In genomic region chr15:80812840-80813239, GRCm38 (mm10) we compare ENCODE assay signal across 15 mouse cellular contexts.
DNase-seq lines count a peak whose midpoint lies in the region; ATAC-seq and TF ChIP-seq lines count a peak whose summit lies in the region.
"Had no signal": no experiment of that assay in that cellular context is flagged by ENCODE, and none has a peak within 500 bp of the region (broad histone marks: within the 10 kb centered on the region; RNA-seq: fewer than 3 reads in every experiment).

No protein-coding gene starts in this region.

- H3K27me3 ChIP-seq in intestine, postnatal 0 days (replicated peaks; ENCODE audit: control insufficient read depth, insufficient read depth, low read length), result no peaks in the 10 kb centered on the region
- no peaks in the 10 kb centered on the region for H3K27me3 ChIP-seq in intestine, embryonic 16.5 days (replicated peaks; ENCODE audit: control insufficient read depth, insufficient read depth, low read length)
- H3K27me3 ChIP-seq in kidney, embryonic 15.5 days, result no peaks in the 10 kb centered on the region
- no peaks in the 10 kb centered on the region for H3K27me3 ChIP-seq in forebrain, embryonic 14.5 days (replicated peaks; ENCODE audit: control insufficient read depth, insufficient read depth, low read length)
- H3K27me3 ChIP-seq: midbrain, embryonic 15.5 days; neural tube, embryonic 15.5 days had no signal

- no peaks in the 10 kb centered on the region for H3K9me3 ChIP-seq in intestine, postnatal 0 days (ENCODE audit: control insufficient read depth)
- H3K9me3 ChIP-seq in intestine, embryonic 16.5 days (ENCODE audit: control insufficient read depth, low read length), result no peaks in the 10 kb centered on the region
- H3K9me3 ChIP-seq in kidney, embryonic 15.5 days (replicated peaks), result no peaks in the 10 kb centered on the region
- H3K9me3 ChIP-seq in forebrain, embryonic 14.5 days (replicated peaks; ENCODE audit: control insufficient read depth, low read length), result no peaks in the 10 kb centered on the region
- H3K9me3 ChIP-seq: forebrain, embryonic 10.5 days; midbrain, embryonic 15.5 days; neural tube, embryonic 15.5 days had no signal

- TF ChIP-seq POLR2A in embryonic fibroblast, embryonic 13.5 days (IDR thresholded peaks at IDR 0.05; ENCODE audit: low read depth, low read length), result no peak

- no peak for ATAC-seq in intestine, postnatal 0 days
- ATAC-seq in intestine, embryonic 16.5 days, result no peak
- ATAC-seq in kidney, embryonic 15.5 days (replicated peaks; ENCODE audit: low FRiP score), result no peak
- ATAC-seq in forebrain, embryonic 14.5 days, result no peak
- ATAC-seq: hindbrain, embryonic 16.5 days; midbrain, embryonic 15.5 days had no signal

- H3K4me1 ChIP-seq in intestine, postnatal 0 days (replicated peaks; ENCODE audit: control insufficient read depth, insufficient read depth, low read length), result 0 out of 2 replicates have a peak, but pooled peaks cover 8% of the 10 kb centered on the region
- peaks cover 15% of the 10 kb centered on the region for H3K4me1 ChIP-seq in intestine, embryonic 16.5 days (ENCODE audit: control insufficient read depth, insufficient read depth, low read length)
- H3K4me1 ChIP-seq in embryonic fibroblast, embryonic 13.5 days (ENCODE audit: control insufficient read depth, insufficient read depth, low read length), result peaks cover 6% of the 10 kb centered on the region; the same call in 1 of the 2 replicates
- peaks cover 16% of the 10 kb centered on the region; the same call in 1 of the 2 replicates for H3K4me1 ChIP-seq in kidney, embryonic 15.5 days
- H3K4me1 ChIP-seq in forebrain, embryonic 14.5 days (ENCODE audit: control insufficient read depth, insufficient read depth, low read length), result no peaks in the 10 kb centered on the region
- H3K4me1 ChIP-seq: midbrain, embryonic 15.5 days had no signal

- H3K36me3 ChIP-seq in intestine, postnatal 0 days (ENCODE audit: control insufficient read depth, insufficient read depth), result no peaks in the 10 kb centered on the region
- H3K36me3 ChIP-seq in intestine, embryonic 16.5 days (ENCODE audit: control insufficient read depth, insufficient read depth, low read length), result no peaks in the 10 kb centered on the region
- no peaks in the 10 kb centered on the region for H3K36me3 ChIP-seq in kidney, embryonic 15.5 days
- H3K36me3 ChIP-seq in forebrain, embryonic 14.5 days (ENCODE audit: control insufficient read depth, insufficient read depth, low read length), result no peaks in the 10 kb centered on the region
- H3K36me3 ChIP-seq: midbrain, embryonic 15.5 days; neural tube, embryonic 15.5 days had no signal

- H3K4me2 ChIP-seq in intestine, postnatal 0 days (replicated peaks; ENCODE audit: low read depth), result no peak overlapping the region
- H3K4me2 ChIP-seq in intestine, embryonic 16.5 days (ENCODE audit: low read depth, low read length), result no peak overlapping the region
- H3K4me2 ChIP-seq in kidney, embryonic 15.5 days, result no peak overlapping the region
- no peak overlapping the region for H3K4me2 ChIP-seq in forebrain, embryonic 14.5 days (ENCODE audit: low read length)
- H3K4me2 ChIP-seq: lung, embryonic 14.5 days; midbrain, embryonic 15.5 days; neural tube, embryonic 15.5 days had no signal

- H3K27ac ChIP-seq in intestine, postnatal 0 days (ENCODE audit: low read depth, low read length), result no peak overlapping the region
- H3K27ac ChIP-seq in intestine, embryonic 16.5 days (ENCODE audit: low read length), result no peak overlapping the region
- peak overlapping the region; percentile 60; the same call in 1 of the 2 replicates for H3K27ac ChIP-seq in embryonic fibroblast, embryonic 13.5 days (ENCODE audit: insufficient read depth, low read length)
- no peak overlapping the region for H3K27ac ChIP-seq in kidney, embryonic 15.5 days
- no peak overlapping the region for H3K27ac ChIP-seq in forebrain, embryonic 14.5 days (ENCODE audit: low read depth, low read length)
- H3K27ac ChIP-seq: forebrain, embryonic 10.5 days; midbrain, embryonic 15.5 days; neural tube, embryonic 15.5 days had no signal

- WGBS in intestine, postnatal 0 days, result 47% methylated on average over 4 of the region's 4 CpGs
- 85% methylated on average over 4 of the region's 4 CpGs for WGBS in intestine, embryonic 16.5 days
- 94% methylated on average over 4 of the region's 4 CpGs for WGBS in kidney, embryonic 15.5 days
- 94% methylated on average over 4 of the region's 4 CpGs for WGBS in forebrain, embryonic 14.5 days

- H3K9ac ChIP-seq in intestine, postnatal 0 days (ENCODE audit: low read depth, low read length), result no peak overlapping the region
- no peak overlapping the region for H3K9ac ChIP-seq in intestine, embryonic 16.5 days (ENCODE audit: low read depth, low read length)
- H3K9ac ChIP-seq in kidney, embryonic 15.5 days, result no peak overlapping the region
- no peak overlapping the region for H3K9ac ChIP-seq in forebrain, embryonic 14.5 days (ENCODE audit: low read length)
- H3K9ac ChIP-seq: lung, embryonic 14.5 days; midbrain, embryonic 15.5 days; neural tube, embryonic 15.5 days had no signal

- peak; percentile 33; the same call in 1 of the 2 replicates for TF ChIP-seq CTCF in intestine, postnatal 0 days (IDR thresholded peaks at IDR 0.05; ENCODE audit: low read depth)
- no peak for TF ChIP-seq CTCF in embryonic fibroblast, embryonic 13.5 days (IDR thresholded peaks at IDR 0.05; ENCODE audit: borderline replicate concordance, insufficient read depth, low read length)

- H3K4me3 ChIP-seq in intestine, postnatal 0 days (ENCODE audit: low read depth, low read length), result no peak overlapping the region
- H3K4me3 ChIP-seq in intestine, embryonic 16.5 days (ENCODE audit: low read length), result no peak overlapping the region
- H3K4me3 ChIP-seq in embryonic fibroblast, embryonic 13.5 days (ENCODE audit: insufficient read depth, low read length), result no peak overlapping the region
- H3K4me3 ChIP-seq in kidney, embryonic 15.5 days (replicated peaks), result no peak overlapping the region
- no peak overlapping the region for H3K4me3 ChIP-seq in forebrain, embryonic 14.5 days (ENCODE audit: low read depth, low read length)
- H3K4me3 ChIP-seq: forebrain, embryonic 10.5 days; midbrain, embryonic 15.5 days; neural tube, embryonic 15.5 days had no signal

- peak; percentile 27 for DNase-seq in B cell, adult 2 months
- DNase-seq in monocyte, adult 2 months (ENCODE audit: low read depth in 1 of 2, low spot score in 2 of 2), result peak; percentile 52 to 57
- no peak for DNase-seq in ovary, postnatal 36 days (ENCODE audit: low spot score)
- no peak for DNase-seq in forebrain, embryonic 14.5 days (ENCODE audit: low spot score)
- DNase-seq: cerebellum, postnatal 10 days; gastrocnemius, postnatal 14 days; lung, embryonic 14.5 days had no signal

Comparison
In these comparisons a context has a peak if more than half of its experiments do, and no peak if none do; other contexts are left out.
1. DNase-seq: peak in B cell, adult 2 months (2 of 2) and monocyte, adult 2 months (2 of 2); none in ovary, postnatal 36 days (single experiment) and forebrain, embryonic 14.5 days (single experiment).